Mouse (Mus musculus) right cerebral cortex, postnatal 14 days (tissue): Measurements from ENCODE around the gene Slc17a2.
"Not testable (repeated sequence)": the region's sequence is repeated elsewhere in the genome, so short reads cannot be mapped to it uniquely, and the experiment has no call there.

Experiments used
- DNase-seq: peaks from one replicate; pipeline ENCODE4 v3.0.0; 2022

Slc17a2 gene

GRCm38 (mm10) chr13:23806422-23807052 is at the start of gene Slc17a2:
Gene Slc17a2, plus strand, starts transcription at chr13:23806993.
- no peak for DNase-seq

- DNase-seq: no peak
These were observed 49.5 kb upstream of the Slc17a2 start for GRCm38 (mm10) chr13:23757211-23757773.

GRCm38 (mm10) chr13:23757921-23758320 is 48.9 kb upstream of the Slc17a2 start:
- DNase-seq: no peak

GRCm38 (mm10) chr13:23759251-23759771 is 47.5 kb upstream of the Slc17a2 start:
- no peak for DNase-seq

- no peak for DNase-seq
These were observed 46.9 kb upstream of the Slc17a2 start for GRCm38 (mm10) chr13:23759916-23760239.

GRCm38 (mm10) chr13:23760240-23760971 is 46.4 kb upstream of the Slc17a2 start:
- DNase-seq: no peak

GRCm38 (mm10) chr13:23760972-23761864 is 45.6 kb upstream of the Slc17a2 start, which contains the start of gene Hist1h4a:
Gene Hist1h4a, minus strand, starts transcription at chr13:23761230.
- DNase-seq: peak; percentile 99

- peak; percentile 26 for DNase-seq
These were observed 44.6 kb upstream of the Slc17a2 start, which contains the start of gene Hist1h3a for GRCm38 (mm10) chr13:23761871-23762821. Gene Hist1h3a, minus strand, starts transcription at chr13:23762386.

GRCm38 (mm10) chr13:23763242-23763585 is 43.6 kb upstream of the Slc17a2 start:
- no peak for DNase-seq

GRCm38 (mm10) chr13:23763586-23764323 is 43.0 kb upstream of the Slc17a2 start, which contains the start of gene Hist1h1a:
Gene Hist1h1a, plus strand, starts transcription at chr13:23763666.
- DNase-seq: peak; percentile 70

- DNase-seq: no peak
These were observed 42.2 kb upstream of the Slc17a2 start for GRCm38 (mm10) chr13:23764324-23765171.

GRCm38 (mm10) chr13:23765172-23765513 is 41.6 kb upstream of the Slc17a2 start:
- no peak for DNase-seq

GRCm38 (mm10) chr13:23766772-23767171 is 40.0 kb upstream of the Slc17a2 start:
- DNase-seq: no peak

GRCm38 (mm10) chr13:23768834-23769397 is 37.9 kb upstream of the Slc17a2 start:
- no peak for DNase-seq

- not testable (repeated sequence) for DNase-seq
These were observed 37.2 kb upstream of the Slc17a2 start, which contains the start of gene Trim38 for GRCm38 (mm10) chr13:23769613-23770012. Gene Trim38, plus strand, starts transcription at chr13:23769913.

GRCm38 (mm10) chr13:23772561-23773313 is 34.1 kb upstream of the Slc17a2 start:
- DNase-seq: peak; percentile 55

- no peak for DNase-seq
These were observed 28.5 kb upstream of the Slc17a2 start for GRCm38 (mm10) chr13:23778339-23778738.

GRCm38 (mm10) chr13:23779025-23779424 is 27.8 kb upstream of the Slc17a2 start:
- DNase-seq: no peak

- DNase-seq: peak; percentile 51
These were observed 14.3 kb upstream of the Slc17a2 start for GRCm38 (mm10) chr13:23792520-23792919.
